Mouse (Mus musculus) forebrain, embryonic 16.5 days (tissue): ENCODE measurements around the gene Car15. TPM values are rescaled to one million over a fixed set of nuclear protein-coding genes. Genes with fewer than 3 reads are reported as not detected.
A peak's percentile ranks its signal among the peaks of the same experiment; 100 is the strongest.

Source experiments
- ATAC-seq: fragments of 200-750 bp; cut with Nextera tagmentation; 2 replicates; pipeline ENCODE4 v1.8.0; 2017; ENCODE audit warnings: mild to moderate bottlenecking, moderate library complexity
- H3K27ac ChIP-seq: fragments of 300-500 bp; sonication (generic); 2 replicates; pipeline ENCODE4 v1.5.1; 2014; ENCODE audit warnings: low read length, control low read depth
- H3K27me3 ChIP-seq: fragments of 300-500 bp; sonication (generic); replicated peaks from 2 replicates; pipeline ENCODE4 v1.6.1; 2014; ENCODE audit warnings: low read length; ENCODE audit not compliant: control insufficient read depth, insufficient read depth
- H3K36me3 ChIP-seq: fragments of 300-500 bp; sonication (generic); 2 replicates; pipeline ENCODE4 v1.6.1; 2014; ENCODE audit not compliant: control insufficient read depth, insufficient read depth
- H3K4me1 ChIP-seq: fragments of 300-500 bp; sonication (generic); replicated peaks from 2 replicates; pipeline ENCODE4 v1.6.1; 2014; ENCODE audit warnings: low read length; ENCODE audit not compliant: control insufficient read depth, insufficient read depth
- H3K4me2 ChIP-seq: fragments of 300-500 bp; sonication (generic); 2 replicates; pipeline ENCODE4 v1.6.1; 2014; ENCODE audit warnings: mild to moderate bottlenecking, low read length, control low read depth
- H3K4me3 ChIP-seq: fragments of 300-500 bp; sonication (generic); replicated peaks from 2 replicates; pipeline ENCODE4 v1.5.1; 2014; ENCODE audit warnings: mild to moderate bottlenecking, low read length, control low read depth
- H3K9ac ChIP-seq: fragments of 300-500 bp; sonication (generic); replicated peaks from 2 replicates; pipeline ENCODE4 v1.6.1; 2014; ENCODE audit warnings: low read depth, low read length, control low read depth
- H3K9me3 ChIP-seq: fragments of 300-500 bp; sonication (generic); 2 replicates; pipeline ENCODE4 v1.6.1; 2016; ENCODE audit warnings: low read length; ENCODE audit not compliant: control insufficient read depth
- WGBS: fragments of 180-500 bp; shearing (Covaris S2); extraction: QIAGEN DNeasy Blood & Tissue Kit; methylation state at CpG from one replicate; pipeline ENCODE4 v1.1.7; 2014; 5-methylcytosine and 5-hydroxymethylcytosine counted together
- polyA plus RNA-seq: library from polyadenylated mRNA; unstranded; fragments of >200 nt; fragmentation: Nextera tagmentation; extraction: Ambion mirVana; gene quantifications from 2 replicates; pipeline ENCODE4 v1.2.1, GENCODE M21; 2015

Car15 gene
- polyA plus RNA-seq, 1 experiment from 2014 or later = 5.5 TPM

DNA sequence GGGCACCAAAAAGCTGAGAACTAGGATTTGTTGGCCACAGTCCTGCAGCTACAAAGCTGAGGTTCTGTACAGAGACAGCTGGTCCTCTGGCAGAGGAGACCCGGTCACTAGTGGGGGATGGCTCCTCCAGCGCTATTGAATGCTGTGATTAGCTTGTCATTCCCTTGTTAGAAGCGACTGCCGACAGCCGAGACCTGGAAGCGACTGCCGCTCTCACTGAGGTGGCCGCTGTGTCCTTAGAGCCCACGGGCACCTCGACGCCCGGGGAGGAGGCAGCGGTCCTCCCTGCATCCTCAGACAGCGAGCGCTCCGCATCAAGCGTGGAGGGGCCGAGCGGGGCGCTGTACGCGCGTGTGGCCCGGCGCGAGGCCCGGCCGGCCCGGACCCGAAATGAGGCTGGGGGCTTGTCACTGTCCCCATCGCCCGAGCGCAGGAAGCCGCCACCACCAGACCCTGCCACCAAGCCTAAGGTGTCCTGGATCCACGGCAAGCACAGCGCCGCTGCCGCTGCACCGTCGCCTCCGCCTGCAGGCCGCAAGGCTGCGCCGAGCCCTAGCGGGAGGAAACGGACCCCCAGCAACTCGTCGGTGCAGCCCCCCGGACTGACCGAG, 31.5 kb downstream of the Car15 start:
- Histone ChIP-seq H3K4me3 (peak overlapping the region; percentile 72), H3K27me3 (peaks cover 47% of the 10 kb centered on the region), H3K9me3 (no peaks in the 10 kb centered on the region), H3K4me2 (peak overlapping the region; percentile 95), H3K36me3 (no peaks in the 10 kb centered on the region), H3K4me1 (peaks cover 48% of the 10 kb centered on the region), H3K27ac (peak overlapping the region; percentile 92), H3K9ac (peak overlapping the region; percentile 93)
- WGBS = 5% methylated on average over 45 of the region's 50 CpGs
- ATAC-seq = peak; percentile 45

DNA sequence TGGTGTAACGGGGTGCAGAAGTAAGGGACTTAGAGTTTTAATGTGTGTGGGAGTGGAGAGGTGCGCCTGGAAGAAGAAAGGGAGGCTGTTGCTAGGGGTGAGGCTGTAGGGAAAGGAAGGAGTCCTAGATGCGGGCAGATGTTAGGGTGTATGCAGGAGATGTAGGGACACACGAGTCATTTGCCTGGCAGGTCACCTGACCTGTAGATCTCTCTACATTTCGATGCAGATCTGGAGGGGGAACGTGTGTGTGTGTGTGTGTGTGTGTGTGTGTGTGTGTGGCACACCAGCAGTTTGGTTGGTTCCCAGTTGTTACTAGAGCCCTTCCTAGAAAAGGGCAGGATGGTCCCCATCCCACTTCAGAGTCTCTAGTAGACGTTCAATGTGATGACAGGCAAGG, 33.2 kb downstream of the Car15 start:
- H3K4me2 ChIP-seq = peak overlapping the region; percentile 60; the same call in 1 of the 2 replicates
- H3K4me3 ChIP-seq = peak overlapping the region; percentile 43
- H3K4me1 ChIP-seq = peaks cover 48% of the 10 kb centered on the region
- H3K9me3 ChIP-seq = no peaks in the 10 kb centered on the region
- WGBS = 1% methylated on average over 7 of the region's 7 CpGs
- no peak overlapping the region for H3K27ac ChIP-seq
- H3K36me3 ChIP-seq = no peaks in the 10 kb centered on the region
- no peak for ATAC-seq
- no peak overlapping the region for H3K9ac ChIP-seq
- H3K27me3 ChIP-seq = peaks cover 59% of the 10 kb centered on the region

DNA sequence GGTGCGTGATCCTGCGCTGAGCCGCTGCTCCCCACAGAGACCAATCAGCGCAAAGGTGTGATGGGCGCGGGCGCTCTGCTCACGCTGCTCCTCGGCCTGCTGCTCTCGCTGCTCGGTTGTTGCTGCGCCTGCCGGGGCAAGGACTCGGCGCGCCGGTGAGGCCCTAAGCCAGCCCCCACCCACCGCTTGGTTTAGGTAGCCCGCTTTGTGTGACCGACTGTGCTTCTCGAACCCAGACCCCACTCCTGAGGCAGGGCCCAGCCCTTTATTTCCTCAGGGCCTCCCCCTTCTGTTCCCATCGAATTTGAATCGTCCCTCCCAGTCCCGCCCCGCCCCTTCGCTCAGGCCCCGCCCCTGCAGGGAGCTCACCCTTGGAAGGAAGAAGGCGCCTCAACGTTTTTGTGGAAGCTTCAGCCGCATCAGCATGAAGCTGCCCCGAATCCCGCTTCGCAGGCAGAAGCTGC, 33.7 kb downstream of the Car15 start:
- H3K27me3 ChIP-seq = peaks cover 64% of the 10 kb centered on the region
- peak overlapping the region; percentile 43 for H3K4me3 ChIP-seq
- H3K27ac ChIP-seq = no peak overlapping the region
- H3K4me1 ChIP-seq = peaks cover 48% of the 10 kb centered on the region
- H3K9me3 ChIP-seq = no peaks in the 10 kb centered on the region
- peak overlapping the region; percentile 45; the same call in 1 of the 2 replicates for H3K9ac ChIP-seq
- under 1% methylated on average over 33 of the region's 33 CpGs for WGBS
- ATAC-seq = no peak
- no peaks in the 10 kb centered on the region for H3K36me3 ChIP-seq
- H3K4me2 ChIP-seq = peak overlapping the region; percentile 60

DNA sequence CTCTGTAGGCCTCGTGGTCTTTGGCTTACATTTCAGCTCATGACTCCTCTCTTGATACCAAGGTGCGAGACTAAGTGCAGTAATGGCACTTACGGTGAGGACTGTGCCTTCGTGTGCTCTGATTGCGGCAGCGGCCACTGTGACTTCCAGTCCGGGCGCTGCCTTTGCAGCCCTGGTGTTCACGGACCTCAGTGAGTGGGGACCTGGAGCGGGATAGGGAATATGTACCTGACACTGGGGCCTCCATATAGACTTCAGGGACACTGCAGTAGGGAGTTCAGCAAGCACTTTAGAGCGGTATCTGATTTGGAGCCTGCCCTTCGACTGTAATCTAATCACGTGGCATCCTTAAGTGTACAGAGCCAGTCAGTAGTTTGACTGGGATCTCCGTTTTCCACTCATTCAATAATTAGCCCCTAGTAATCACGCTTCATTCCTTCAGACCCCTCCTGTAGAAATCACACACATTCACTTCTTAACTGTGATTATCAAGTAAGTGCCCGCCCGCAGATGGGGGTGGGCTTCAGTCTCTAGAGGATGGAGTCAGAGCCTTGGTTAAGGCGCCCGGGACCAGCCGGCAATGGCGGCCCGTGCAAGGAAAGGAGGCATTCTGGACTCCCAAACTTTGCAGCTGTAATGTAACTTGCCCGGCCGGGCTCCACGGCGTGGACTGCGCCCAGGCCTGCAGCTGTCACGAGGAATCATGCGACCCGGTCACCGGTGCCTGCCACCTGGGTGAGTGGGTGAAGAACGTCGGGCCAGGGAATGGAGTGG, 34.3 kb downstream of the Car15 start:
- WGBS = 6% methylated on average over 32 of the region's 33 CpGs
- peak overlapping the region; percentile 45; the same call in 1 of the 2 replicates for H3K9ac ChIP-seq
- H3K4me2 ChIP-seq = peak overlapping the region; percentile 60
- H3K36me3 ChIP-seq = no peaks in the 10 kb centered on the region
- H3K4me3 ChIP-seq = peak overlapping the region; percentile 43
- peaks cover 48% of the 10 kb centered on the region for H3K4me1 ChIP-seq
- no peaks in the 10 kb centered on the region for H3K9me3 ChIP-seq
- ATAC-seq = no peak
- peaks cover 71% of the 10 kb centered on the region for H3K27me3 ChIP-seq
- no peak overlapping the region for H3K27ac ChIP-seq

DNA sequence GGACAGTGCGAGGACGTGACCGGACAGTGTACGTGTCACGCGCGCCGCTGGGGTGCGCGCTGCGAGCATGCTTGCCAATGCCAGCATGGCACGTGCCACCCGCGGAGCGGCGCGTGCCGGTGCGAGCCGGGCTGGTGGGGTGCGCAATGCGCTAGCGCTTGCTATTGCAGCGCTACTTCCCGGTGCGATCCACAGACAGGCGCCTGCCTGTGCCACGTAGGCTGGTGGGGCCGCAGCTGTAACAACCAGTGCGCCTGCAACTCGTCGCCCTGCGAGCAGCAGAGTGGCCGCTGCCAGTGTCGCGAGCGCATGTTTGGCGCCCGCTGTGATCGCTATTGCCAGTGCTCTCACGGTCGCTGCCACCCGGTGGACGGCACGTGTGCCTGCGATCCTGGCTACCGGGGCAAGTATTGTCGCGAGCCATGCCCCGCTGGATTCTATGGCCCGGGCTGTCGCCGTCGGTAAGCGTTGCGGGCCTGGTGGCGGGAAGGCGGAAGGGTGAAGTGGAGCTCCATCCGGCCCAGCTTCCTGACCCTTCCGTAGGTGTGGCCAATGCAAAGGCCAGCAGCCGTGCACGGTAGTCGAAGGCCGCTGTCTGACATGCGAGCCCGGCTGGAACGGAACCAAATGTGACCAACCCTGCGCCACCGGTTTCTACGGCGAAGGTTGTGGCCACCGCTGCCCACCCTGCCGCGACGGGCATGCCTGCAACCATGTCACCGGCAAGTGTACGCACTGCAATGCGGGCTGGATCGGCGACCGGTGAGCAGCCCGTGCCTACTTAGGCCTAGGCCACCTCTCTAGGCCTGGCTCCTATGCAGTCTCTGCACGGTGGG, 35.1 kb downstream of the Car15 start:
- H3K4me1 ChIP-seq = peaks cover 53% of the 10 kb centered on the region
- H3K27me3 ChIP-seq = peaks cover 75% of the 10 kb centered on the region
- peak overlapping the region; percentile 43 for H3K4me3 ChIP-seq
- no peak overlapping the region for H3K27ac ChIP-seq
- peak overlapping the region; percentile 63 for H3K4me2 ChIP-seq
- H3K9me3 ChIP-seq = no peaks in the 10 kb centered on the region
- peak overlapping the region; percentile 45 for H3K9ac ChIP-seq
- 2% methylated on average over 83 of the region's 83 CpGs for WGBS
- ATAC-seq = no peak
- no peaks in the 10 kb centered on the region for H3K36me3 ChIP-seq

DNA sequence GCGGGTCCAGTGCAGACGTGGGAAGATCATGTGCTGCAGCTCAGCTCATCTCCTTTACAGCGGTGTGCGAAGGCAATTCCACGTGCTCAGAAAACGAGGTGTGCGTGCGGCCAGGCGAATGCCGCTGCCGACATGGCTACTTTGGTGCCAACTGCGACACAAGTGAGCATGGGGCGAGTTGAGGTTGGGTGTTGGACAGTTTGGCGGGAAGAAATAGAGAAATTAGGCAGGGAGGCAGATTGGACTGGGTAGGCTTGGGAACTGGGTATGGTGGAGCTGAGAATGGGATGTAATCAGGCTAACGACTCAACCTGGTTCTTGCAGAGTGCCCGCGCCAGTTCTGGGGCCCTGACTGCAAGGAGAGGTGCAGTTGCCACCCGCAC, 35.7 kb downstream of the Car15 start:
- WGBS = 3% methylated on average over 18 of the region's 18 CpGs
- Histone ChIP-seq H3K9me3 (no peaks in the 10 kb centered on the region), H3K27me3 (peaks cover 81% of the 10 kb centered on the region), H3K4me2 (peak overlapping the region; percentile 63), H3K36me3 (no peaks in the 10 kb centered on the region), H3K4me3 (peak overlapping the region; percentile 43), H3K27ac (no peak overlapping the region), H3K4me1 (peaks cover 52% of the 10 kb centered on the region), H3K9ac (peak overlapping the region; percentile 45)
- ATAC-seq = no peak

DNA sequence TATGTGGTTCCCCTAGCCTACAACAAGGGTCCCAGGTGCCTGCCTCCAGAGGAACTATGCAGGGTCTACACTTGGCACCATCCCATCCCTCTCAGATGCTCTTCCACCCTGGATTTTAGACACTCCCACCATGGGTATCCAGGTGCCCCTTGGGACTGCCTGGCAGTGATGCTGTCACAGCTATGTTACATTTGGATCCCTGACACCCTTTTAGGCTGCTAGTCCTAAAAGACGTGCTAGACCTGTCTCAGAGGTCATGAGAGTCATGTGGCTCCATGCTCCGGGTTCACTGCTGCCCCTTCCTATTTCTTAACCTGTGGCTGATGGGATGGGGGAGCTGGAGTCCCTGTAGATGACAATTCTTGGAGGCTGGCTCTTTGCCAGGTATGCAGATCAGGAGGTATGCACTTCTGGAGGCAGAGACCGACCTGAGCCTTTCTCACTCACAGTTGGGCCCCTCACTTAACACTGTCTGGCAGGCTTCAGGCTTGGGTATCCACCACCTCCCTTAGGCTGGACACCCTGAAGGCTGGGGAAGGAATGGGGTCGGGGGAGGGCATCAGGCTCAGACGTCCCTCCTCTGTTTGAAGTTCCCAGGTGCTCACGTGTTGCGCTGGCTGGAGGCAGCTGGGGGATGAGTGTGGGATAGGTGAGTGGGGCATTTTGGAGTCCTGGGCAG, 36.2 kb downstream of the Car15 start:
- Histone ChIP-seq H3K27ac (no peak overlapping the region), H3K36me3 (no peaks in the 10 kb centered on the region), H3K27me3 (peaks cover 82% of the 10 kb centered on the region), H3K9me3 (no peaks in the 10 kb centered on the region), H3K4me1 (peaks cover 53% of the 10 kb centered on the region), H3K4me3 (no peak overlapping the region), H3K4me2 (no peak overlapping the region), H3K9ac (no peak overlapping the region)
- ATAC-seq = no peak
- under 1% methylated on average over 7 of the region's 7 CpGs for WGBS

DNA sequence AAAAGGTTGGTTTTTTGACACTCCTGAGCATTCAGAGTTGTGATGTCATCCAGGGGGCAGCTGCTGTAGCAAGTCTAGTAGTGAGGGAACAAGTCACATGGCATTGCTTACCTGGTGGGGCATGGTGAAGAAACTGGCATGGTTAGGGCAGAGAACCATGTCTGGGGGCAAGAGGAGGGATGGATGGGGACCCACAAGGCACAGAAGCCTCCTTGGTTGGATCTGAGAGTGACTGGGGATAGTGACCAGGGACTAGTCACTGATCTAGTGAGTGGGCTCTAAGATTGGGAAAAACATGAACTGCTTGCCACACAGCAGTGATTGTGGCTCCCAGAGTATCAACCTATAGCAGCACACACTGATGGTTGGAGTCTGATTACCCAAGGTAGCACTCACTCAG, 38.6 kb downstream of the Car15 start:
- Histone ChIP-seq H3K9me3 (no peaks in the 10 kb centered on the region), H3K4me2 (no peak overlapping the region), H3K27me3 (peaks cover 79% of the 10 kb centered on the region), H3K36me3 (no peaks in the 10 kb centered on the region), H3K27ac (no peak overlapping the region), H3K4me3 (no peak overlapping the region), H3K4me1 (peaks cover 45% of the 10 kb centered on the region), H3K9ac (no peak overlapping the region)
- ATAC-seq = no peak
